Mouse (Mus musculus): ENCODE measurements at regions not wholly inside any gene's neighbourhood (a gene's known extent, or its start where the extent isn't known, plus 50 kb on each side); places are given as distances from the start of the nearest gene placed in this dataset.

DNA sequence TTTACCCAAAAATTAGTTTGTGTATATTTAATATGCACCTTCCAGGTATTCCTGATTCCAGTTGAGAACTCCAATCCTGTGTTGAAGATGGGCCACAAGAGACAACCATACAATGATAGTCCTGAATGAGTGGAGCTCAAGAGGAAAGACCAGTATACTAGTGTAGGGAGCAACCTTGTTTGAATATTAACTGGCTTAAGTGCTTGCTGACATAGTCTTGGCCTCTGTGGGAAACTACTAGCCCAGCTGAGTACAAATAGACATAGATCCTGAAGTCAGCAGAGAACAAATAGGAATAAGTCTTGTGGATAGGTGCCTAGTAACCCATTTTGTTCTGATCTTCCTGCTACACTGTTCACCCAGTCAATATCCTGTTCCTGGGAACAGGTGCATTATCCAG, 91.2 kb downstream of the Cldn34b1 start:
- Histone ChIP-seq H3K27ac (ENCODE audit: insufficient read depth, low read depth, low read length) (no peak overlapping the region; the same call in 1 of the 2 replicates), H3K36me3 (ENCODE audit: control insufficient read depth, insufficient read depth, low read length) (no peaks in the 10 kb centered on the region), H3K4me3 (ENCODE audit: insufficient read depth, low read depth, low read length) (no peak overlapping the region), H3K27me3 (replicated peaks; ENCODE audit: control insufficient read depth, insufficient read depth, low read length) (no peaks in the 10 kb centered on the region), H3K4me1 (ENCODE audit: control insufficient read depth, insufficient read depth, low read length) (no peaks in the 10 kb centered on the region)
- TF ChIP-seq POLR2A (IDR thresholded peaks at IDR 0.05; ENCODE audit: low read depth, low read length), result no peak
- no peak for TF ChIP-seq CTCF (conservative IDR thresholded peaks at IDR 0.05; ENCODE audit: insufficient read depth, insufficient read length, low read depth, low read length)
- DNase-seq, result peak; percentile 57

- DNase-seq, result peak; percentile 63
- no peaks in the 10 kb centered on the region for H3K4me1 ChIP-seq (ENCODE audit: control insufficient read depth, insufficient read depth, low read length)
- no peaks in the 10 kb centered on the region for H3K27me3 ChIP-seq (replicated peaks; ENCODE audit: control insufficient read depth, insufficient read depth, low read length)
- no peaks in the 10 kb centered on the region for H3K36me3 ChIP-seq (ENCODE audit: control insufficient read depth, insufficient read depth, low read length)
- no peak overlapping the region for H3K27ac ChIP-seq (ENCODE audit: insufficient read depth, low read depth, low read length)
- TF ChIP-seq CTCF (conservative IDR thresholded peaks at IDR 0.05; ENCODE audit: insufficient read depth, insufficient read length, low read depth, low read length) (no peak), POLR2A (IDR thresholded peaks at IDR 0.05; ENCODE audit: low read depth, low read length) (no peak)
- no peak overlapping the region for H3K4me3 ChIP-seq (ENCODE audit: insufficient read depth, low read depth, low read length)
These were observed 92.2 kb downstream of the Cldn34b1 start for GRCm38 (mm10) chrX:154797896-154798295.
